Mouse (Mus musculus) heart, embryonic 10.5 days (tissue): ENCODE measurements at regions not wholly inside any gene's neighbourhood (a gene's known extent, or its start where the extent isn't known, plus 50 kb on each side); places are given as distances from the start of the nearest gene placed in this dataset.

Experiments
- DNase-seq: peaks from one replicate; pipeline ENCODE4 v3.0.0-alpha.2; 2017; ENCODE audit warnings: low spot score
- H3K27ac ChIP-seq: fragments of 300-500 bp; sonication (generic); 2 replicates; pipeline ENCODE4 v1.5.1; 2016; ENCODE audit warnings: mild to moderate bottlenecking
- H3K27me3 ChIP-seq: fragments of 300-500 bp; sonication (generic); 2 replicates; pipeline ENCODE4 v1.6.1; 2016; ENCODE audit warnings: mild to moderate bottlenecking; ENCODE audit not compliant: poor library complexity, insufficient read depth, severe bottlenecking
- H3K36me3 ChIP-seq: fragments of 300-500 bp; sonication (generic); 2 replicates; pipeline ENCODE4 v1.6.1; 2016; ENCODE audit warnings: mild to moderate bottlenecking, moderate library complexity
- H3K4me1 ChIP-seq: fragments of 300-500 bp; sonication (generic); 2 replicates; pipeline ENCODE4 v1.6.1; 2016; ENCODE audit warnings: mild to moderate bottlenecking
- H3K4me3 ChIP-seq: fragments of 300-500 bp; sonication (generic); 2 replicates; pipeline ENCODE4 v1.5.1; 2016; ENCODE audit warnings: mild to moderate bottlenecking, moderate library complexity
- H3K9me3 ChIP-seq: fragments of 300-500 bp; sonication (generic); 2 replicates; pipeline ENCODE4 v1.6.1; 2016; ENCODE audit warnings: mild to moderate bottlenecking, moderate library complexity
- WGBS: fragments of 180-500 bp; shearing (Covaris S2); methylation state at CpG from one replicate; pipeline ENCODE4 v1.1.7; 2016; 5-methylcytosine and 5-hydroxymethylcytosine counted together

DNA sequence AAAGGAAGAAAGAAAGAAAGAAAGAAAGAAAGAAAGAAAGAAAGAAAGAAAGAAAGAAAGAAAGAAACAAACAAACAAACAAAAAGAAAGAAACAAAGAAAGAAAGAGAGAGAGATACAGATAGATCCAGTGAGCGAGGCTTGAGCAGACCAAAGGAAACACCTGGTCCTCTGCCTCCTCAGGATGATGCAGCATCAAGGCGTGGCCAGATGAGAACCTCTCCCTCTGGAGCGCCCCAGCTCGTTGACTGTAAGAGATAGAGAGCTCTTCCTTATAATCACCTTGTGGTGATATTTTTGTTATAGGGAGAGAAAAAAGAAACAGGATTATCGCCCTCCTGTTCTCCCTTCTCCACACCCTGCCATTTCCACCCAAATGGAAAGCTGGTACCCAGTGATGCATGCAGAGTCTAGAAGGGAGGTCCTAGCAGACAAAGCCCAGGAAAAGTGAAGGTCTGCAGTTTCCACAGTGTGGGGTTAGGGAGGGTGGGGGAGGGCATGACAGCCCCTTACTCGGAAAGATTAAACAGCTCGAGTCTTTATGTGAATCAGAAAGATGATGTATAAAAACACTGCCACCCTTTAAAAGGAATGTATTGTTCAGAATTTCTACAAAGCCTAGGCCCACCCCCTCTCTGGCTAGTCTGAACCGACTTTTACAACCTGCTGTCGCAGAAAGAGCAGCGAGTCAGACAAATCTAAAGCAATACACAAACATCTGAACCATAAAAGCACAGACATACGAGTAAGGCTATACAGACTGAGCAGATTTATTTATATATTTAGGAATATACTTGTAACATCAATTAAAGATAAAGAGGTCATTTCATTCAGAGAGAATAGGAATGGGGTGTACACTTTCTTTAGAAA is 62.7 kb upstream of the Ipo5 start:
- peaks cover 45% of the 10 kb centered on the region for H3K4me1 ChIP-seq
- no peaks in the 10 kb centered on the region for H3K9me3 ChIP-seq
- peak overlapping the region; percentile 42; the same call in 1 of the 2 replicates for H3K27ac ChIP-seq
- no peak overlapping the region for H3K4me3 ChIP-seq
- no peaks in the 10 kb centered on the region for H3K27me3 ChIP-seq
- H3K36me3 ChIP-seq, result no peaks in the 10 kb centered on the region
- WGBS, result 72% methylated on average over 11 of the region's 11 CpGs
- no peak for DNase-seq

DNA sequence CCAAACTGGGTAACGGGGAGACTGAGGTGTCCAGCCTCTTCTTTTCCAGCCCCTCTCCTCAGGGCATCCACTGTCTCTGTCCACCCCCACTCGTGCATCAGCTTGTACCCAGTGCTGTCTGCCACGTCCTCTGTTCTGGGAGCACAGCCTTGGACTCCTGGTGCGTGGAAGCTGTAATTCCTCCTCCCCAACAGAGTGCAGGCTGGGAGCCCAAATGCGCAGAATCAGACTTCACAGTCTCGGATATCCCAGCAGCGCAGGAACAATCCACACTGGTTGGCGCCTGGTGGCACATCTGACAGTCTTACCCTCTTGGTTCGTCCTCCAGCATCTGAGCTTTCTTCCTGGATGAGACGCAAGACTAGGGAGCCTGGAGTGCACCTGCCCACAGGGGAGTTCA is 61.9 kb upstream of the Ipo5 start:
- Histone ChIP-seq H3K4me1 (peaks cover 45% of the 10 kb centered on the region), H3K9me3 (no peaks in the 10 kb centered on the region), H3K27ac (peak overlapping the region; percentile 36; the same call in 1 of the 2 replicates), H3K36me3 (no peaks in the 10 kb centered on the region), H3K4me3 (no peak overlapping the region), H3K27me3 (no peaks in the 10 kb centered on the region)
- 77% methylated on average over 10 of the region's 10 CpGs for WGBS
- DNase-seq, result no peak

DNA sequence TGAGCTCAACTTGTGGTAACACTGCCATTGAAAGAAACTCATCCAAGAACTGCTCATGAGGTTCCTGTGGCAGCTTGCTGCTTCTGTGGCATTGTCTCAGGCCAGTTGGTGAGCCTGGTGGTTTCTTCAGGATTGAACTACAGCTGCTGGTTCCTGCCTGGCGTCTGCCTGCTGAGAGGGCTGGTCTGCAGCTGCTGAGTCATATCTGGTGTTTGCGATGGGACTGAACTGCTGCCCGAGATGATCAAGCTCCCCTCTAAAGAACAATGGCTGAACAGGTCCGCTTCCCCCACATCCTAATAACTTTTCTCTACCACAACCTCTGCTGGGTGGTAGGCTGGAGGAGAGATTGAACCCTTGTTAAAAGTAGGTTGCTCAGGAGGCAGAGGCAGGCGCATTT is 57.4 kb upstream of the Ipo5 start:
- H3K4me3 ChIP-seq, result no peak overlapping the region
- H3K4me1 ChIP-seq, result peaks cover 13% of the 10 kb centered on the region; the same call in 1 of the 2 replicates
- DNase-seq, result no peak
- H3K9me3 ChIP-seq, result peaks cover 8% of the 10 kb centered on the region; the same call in 1 of the 2 replicates
- no peaks in the 10 kb centered on the region for H3K36me3 ChIP-seq
- WGBS, result 76% methylated on average over 5 of the region's 5 CpGs
- H3K27me3 ChIP-seq, result no peaks in the 10 kb centered on the region
- no peak overlapping the region for H3K27ac ChIP-seq

DNA sequence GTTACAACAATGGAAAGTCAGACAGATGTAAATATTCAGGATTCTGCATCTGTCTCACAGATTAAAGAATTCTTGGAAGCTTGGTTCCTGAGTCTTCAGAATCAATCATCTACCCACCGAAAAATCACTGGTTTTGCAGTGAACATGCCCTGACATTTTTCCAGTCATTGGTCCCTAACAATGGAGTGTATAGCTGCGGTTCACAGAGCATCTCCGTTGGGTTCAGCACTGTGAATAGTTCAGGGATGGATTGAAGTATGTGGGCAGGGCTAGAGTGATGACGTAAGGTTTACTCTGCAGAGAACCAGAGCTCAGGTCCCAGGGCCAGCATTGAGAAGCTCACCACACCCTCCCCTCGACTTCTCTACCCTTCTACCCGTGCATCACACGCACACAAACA is 56.5 kb upstream of the Ipo5 start:
- H3K27ac ChIP-seq, result no peak overlapping the region
- H3K9me3 ChIP-seq, result peaks cover 8% of the 10 kb centered on the region; the same call in 1 of the 2 replicates
- H3K27me3 ChIP-seq, result no peaks in the 10 kb centered on the region
- 77% methylated on average over 7 of the region's 7 CpGs for WGBS
- no peak for DNase-seq
- H3K4me3 ChIP-seq, result no peak overlapping the region
- peaks cover 6% of the 10 kb centered on the region; the same call in 1 of the 2 replicates for H3K4me1 ChIP-seq
- no peaks in the 10 kb centered on the region for H3K36me3 ChIP-seq

DNA sequence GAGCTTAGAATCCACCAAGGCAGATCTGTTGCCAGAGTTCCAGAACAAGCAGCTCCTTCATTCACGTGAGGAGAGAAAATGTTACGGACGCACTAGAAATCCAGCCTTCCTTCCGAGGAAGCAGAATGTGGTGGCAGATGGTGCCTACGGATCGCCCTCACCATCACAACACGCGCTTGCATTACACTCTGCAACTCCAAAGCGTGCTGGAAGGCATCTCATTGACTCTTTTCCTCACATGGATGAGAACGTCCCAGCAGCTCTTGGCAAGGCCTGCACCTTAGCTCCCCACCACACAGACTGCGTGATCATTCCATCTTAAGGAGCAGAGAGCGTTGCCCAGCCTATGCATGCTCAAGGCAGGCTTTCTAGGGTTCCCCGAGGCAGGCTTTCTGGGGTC is 55.8 kb upstream of the Ipo5 start:
- Histone ChIP-seq H3K4me1 (peaks cover 6% of the 10 kb centered on the region; the same call in 1 of the 2 replicates), H3K27me3 (no peaks in the 10 kb centered on the region), H3K27ac (no peak overlapping the region), H3K36me3 (no peaks in the 10 kb centered on the region), H3K9me3 (peaks cover 8% of the 10 kb centered on the region; the same call in 1 of the 2 replicates), H3K4me3 (no peak overlapping the region)
- DNase-seq, result no peak
- WGBS, result 92% methylated on average over 13 of the region's 13 CpGs
